Mouse (Mus musculus) liver, adult 2 months (tissue): ENCODE measurements around the gene St5. TPM values are rescaled to one million over a fixed set of nuclear protein-coding genes. Genes with fewer than 3 reads are reported as not detected.

Experiments
- DNase-seq: peaks from one replicate; pipeline ENCODE4 v3.0.0-alpha.2; 2011; ENCODE audit warnings: low read depth, low spot score; ENCODE audit errors: extremely low read depth
- H3K27ac ChIP-seq: fragments of 200-500 bp; replicated peaks from 2 replicates; pipeline ENCODE4 v1.5.1; 2012; ENCODE audit warnings: low read depth, mild to moderate bottlenecking, control low read depth, inconsistent platforms, low read length; ENCODE audit not compliant: insufficient read depth
- H3K27me3 ChIP-seq: fragments of 200-500 bp; 2 replicates; pipeline ENCODE4 v1.6.1; 2012; ENCODE audit warnings: mild to moderate bottlenecking, moderate library complexity, low read length, inconsistent platforms; ENCODE audit not compliant: control insufficient read depth, insufficient read depth
- H3K36me3 ChIP-seq: fragments of 200-500 bp; 2 replicates; pipeline ENCODE4 v1.6.1; 2012; ENCODE audit warnings: low read length, inconsistent platforms; ENCODE audit not compliant: control insufficient read depth, insufficient read depth
- H3K4me1 ChIP-seq: fragments of 200-500 bp; 2 replicates; pipeline ENCODE4 v1.6.1; 2011; ENCODE audit warnings: low read length; ENCODE audit not compliant: control insufficient read depth, insufficient read depth
- H3K4me3 ChIP-seq: fragments of 200-500 bp; 2 replicates; pipeline ENCODE4 v1.5.1; 2011; ENCODE audit warnings: low read depth, mild to moderate bottlenecking, control low read depth, low read length, moderate library complexity; ENCODE audit not compliant: insufficient read depth
- H3K79me2 ChIP-seq: fragments of 200-500 bp; 2 replicates; pipeline ENCODE4 v1.6.1; 2012; ENCODE audit warnings: inconsistent platforms, mild to moderate bottlenecking, low read length, moderate library complexity; ENCODE audit not compliant: control insufficient read depth, insufficient read depth
- H3K9ac ChIP-seq: fragments of 200-500 bp; 2 replicates; pipeline ENCODE4 v1.6.1; 2012; ENCODE audit warnings: low read depth, mild to moderate bottlenecking, control low read depth, inconsistent platforms, low read length
- CTCF ChIP-seq: fragments of 200-500 bp; IDR thresholded peaks from 2 replicates; pipeline ENCODE4 v1.5.1; 2011; ENCODE audit warnings: low read depth, low read length, control low read depth
- POLR2A ChIP-seq: fragments of 200-500 bp; IDR thresholded peaks from 2 replicates; pipeline ENCODE4 v1.6.1; 2011; ENCODE audit warnings: low read length, control low read depth; ENCODE audit not compliant: insufficient read depth; ENCODE audit errors: extremely low read depth
- WGBS: fragments of 180-500 bp; shearing (Covaris S2); methylation state at CpG from one replicate; pipeline ENCODE4 v1.1.7; 2018; 5-methylcytosine and 5-hydroxymethylcytosine counted together
- polyA plus RNA-seq: library from polyadenylated mRNA; depleted of rRNA; stranded (reverse); fragments of >200 nt; gene quantifications from 2 replicates; pipeline ENCODE4 v1.2.3, GENCODE M21; 2012
- total RNA-seq: library from RNA; depleted of rRNA; stranded (reverse); fragments of >200 nt; gene quantifications from 2 replicates; pipeline ENCODE4 v1.2.3, GENCODE M21; 2014

St5 gene
- total and polyA plus RNA-seq, 2 experiments, result 8.3 to 36.4 TPM

DNA sequence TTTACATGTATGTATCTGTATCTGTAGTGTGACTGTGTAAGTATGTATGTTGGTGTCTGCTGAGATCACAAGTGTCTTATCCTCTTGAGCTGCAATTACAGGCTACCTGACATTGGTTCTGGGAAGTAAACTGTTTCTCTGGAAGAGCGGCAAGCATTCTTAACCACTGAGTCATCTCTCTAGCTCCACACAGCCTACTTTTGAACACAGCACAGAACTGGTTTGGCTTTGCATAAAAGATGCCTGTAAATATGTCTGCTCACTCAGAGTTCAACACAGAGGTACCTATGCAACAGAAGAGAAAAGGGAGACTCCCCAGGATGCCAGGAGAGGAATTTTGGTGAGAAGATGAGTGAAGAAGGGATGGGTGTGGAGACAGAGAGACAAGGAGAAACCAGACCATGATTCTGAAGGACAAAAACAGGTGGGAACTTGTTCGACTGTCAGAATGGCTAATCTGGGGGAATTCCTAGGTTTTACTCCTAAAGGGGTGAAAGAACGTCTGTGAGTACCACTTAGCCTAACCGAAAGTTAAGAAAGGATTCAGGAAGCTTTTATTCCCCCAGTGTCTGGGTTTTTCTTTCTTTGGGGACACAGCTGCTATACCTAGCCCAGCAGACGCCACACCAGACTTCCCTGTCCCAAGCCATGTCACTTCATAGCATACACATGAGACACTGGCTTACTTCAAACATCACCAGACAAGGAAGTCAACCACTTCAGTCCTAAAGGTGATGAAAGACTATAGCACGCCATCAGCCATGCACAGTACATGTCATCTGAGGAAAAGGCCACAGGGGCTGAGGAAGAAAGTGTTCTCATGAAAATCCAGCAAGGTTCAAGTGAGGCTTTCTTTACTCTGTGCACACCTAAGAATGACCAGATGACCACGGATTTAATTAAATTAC lies 73.3 kb downstream of the St5 start:
- WGBS, result 91% methylated on average over 7 of the region's 7 CpGs
- H3K4me3 ChIP-seq, result no peak overlapping the region

DNA sequence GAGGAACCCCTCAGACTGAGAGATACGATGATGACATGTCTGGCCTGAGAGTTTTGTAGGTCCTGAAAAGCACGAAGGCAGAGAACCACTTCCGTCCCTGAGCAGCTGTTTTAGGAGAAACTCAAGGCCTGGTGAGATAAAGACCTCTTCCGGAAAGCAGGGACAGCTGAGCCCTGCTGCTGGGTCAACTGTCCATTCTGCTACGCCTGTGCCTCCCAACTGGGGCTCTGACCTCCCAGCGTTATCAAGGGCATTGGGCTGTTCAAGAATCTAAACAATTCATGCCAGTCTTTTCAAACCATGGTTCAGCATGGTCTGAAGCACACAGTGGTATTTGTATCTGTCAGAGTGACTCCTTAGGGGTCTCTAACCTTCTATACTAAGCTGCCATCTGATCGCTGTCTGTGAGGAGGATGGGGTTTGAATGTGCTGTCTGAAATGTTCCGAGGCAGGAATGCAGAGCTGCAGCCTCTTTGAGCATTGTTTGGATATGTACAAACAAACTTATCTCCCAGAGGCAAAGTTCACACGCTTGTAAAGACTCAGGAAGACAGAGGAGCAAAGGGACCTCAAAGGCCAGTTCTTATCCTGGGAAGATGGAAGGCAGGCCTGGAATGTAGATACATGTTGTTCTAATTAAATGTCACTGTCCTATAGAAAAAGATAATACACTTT lies 74.3 kb downstream of the St5 start:
- H3K36me3 ChIP-seq, result no peaks in the 10 kb centered on the region
- H3K9ac ChIP-seq, result no peak overlapping the region
- peaks cover 6% of the 10 kb centered on the region for H3K4me1 ChIP-seq
- no peak overlapping the region for H3K4me3 ChIP-seq
- TF ChIP-seq POLR2A, result no peak
- no peak for TF ChIP-seq CTCF
- no peaks in the 10 kb centered on the region for H3K27me3 ChIP-seq
- DNase-seq, result peak; percentile 58
- no peaks in the 10 kb centered on the region; the same call in 1 of the 2 replicates for H3K79me2 ChIP-seq
- H3K27ac ChIP-seq, result peak overlapping the region; percentile 22
- 24% methylated on average over 9 of the region's 9 CpGs for WGBS

More for the DNA sequence above, 73.3 kb downstream of the St5 start:
- Histone ChIP-seq H3K79me2 (no peaks in the 10 kb centered on the region; the same call in 1 of the 2 replicates), H3K4me1 (peaks cover 6% of the 10 kb centered on the region), H3K36me3 (no peaks in the 10 kb centered on the region), H3K27me3 (no peaks in the 10 kb centered on the region), H3K9ac (no peak overlapping the region), H3K27ac (no peak overlapping the region)
- no peak for DNase-seq
- TF ChIP-seq CTCF, result no peak
- no peak for TF ChIP-seq POLR2A

DNA sequence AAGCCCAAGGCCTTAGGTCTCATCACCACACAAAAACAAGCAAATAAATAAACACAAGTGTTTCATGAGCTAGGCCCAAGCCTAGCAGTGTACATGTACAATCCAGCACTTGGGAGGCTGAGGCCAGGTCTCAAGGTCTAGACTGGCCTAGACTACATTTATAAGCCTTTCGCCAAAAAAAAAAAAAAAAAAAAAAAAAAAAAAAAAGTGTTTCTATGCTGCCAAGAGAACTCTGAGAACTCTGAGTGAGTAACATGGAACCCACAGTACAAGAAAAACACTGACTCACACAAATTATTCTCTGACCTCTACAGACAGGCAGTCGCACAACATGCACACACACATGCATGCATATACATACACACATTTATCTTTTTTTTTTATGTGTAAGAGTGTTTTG lies 75.6 kb downstream of the St5 start:
- no peaks in the 10 kb centered on the region for H3K36me3 ChIP-seq
- peaks cover 6% of the 10 kb centered on the region for H3K4me1 ChIP-seq
- no peaks in the 10 kb centered on the region; the same call in 1 of the 2 replicates for H3K79me2 ChIP-seq
- no peak for TF ChIP-seq POLR2A
- no peak for TF ChIP-seq CTCF
- DNase-seq, result no peak
- H3K27me3 ChIP-seq, result no peaks in the 10 kb centered on the region
- H3K9ac ChIP-seq, result no peak overlapping the region
- no peak overlapping the region for H3K27ac ChIP-seq
- 88% methylated on average over 2 of the region's 2 CpGs for WGBS
- H3K4me3 ChIP-seq, result no peak overlapping the region

DNA sequence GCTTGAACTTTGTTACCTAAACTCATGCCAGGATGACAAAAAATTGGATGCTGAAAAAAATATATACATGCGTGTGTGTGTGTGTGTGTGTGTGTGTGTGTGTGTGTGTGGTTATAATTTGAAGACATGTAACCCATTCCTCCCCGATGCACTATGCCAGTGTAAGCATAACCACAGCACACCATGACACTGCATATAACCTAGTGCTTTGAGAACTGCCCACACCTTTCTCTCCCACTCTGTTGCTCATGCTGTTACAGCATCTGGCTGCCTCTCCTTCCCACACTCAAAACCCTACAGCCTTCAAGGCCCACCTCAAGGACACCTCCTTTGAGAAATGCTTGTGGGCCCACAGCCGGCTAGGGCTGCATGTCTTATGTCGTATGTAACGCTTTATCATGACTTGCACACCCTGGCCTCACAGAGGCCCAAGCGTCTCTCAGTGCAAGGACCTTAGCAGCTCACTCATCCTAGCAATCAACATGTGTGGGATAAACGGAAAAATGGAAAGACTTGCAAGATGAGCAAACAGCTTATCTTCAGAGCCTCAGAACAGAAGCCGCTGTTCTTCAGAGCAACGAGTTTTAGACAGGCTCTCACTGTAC lies 81.1 kb downstream of the St5 start:
- Histone ChIP-seq H3K9ac (no peak overlapping the region), H3K4me1 (0 out of 2 replicates have a peak, but pooled peaks cover 3% of the 10 kb centered on the region)

DNA sequence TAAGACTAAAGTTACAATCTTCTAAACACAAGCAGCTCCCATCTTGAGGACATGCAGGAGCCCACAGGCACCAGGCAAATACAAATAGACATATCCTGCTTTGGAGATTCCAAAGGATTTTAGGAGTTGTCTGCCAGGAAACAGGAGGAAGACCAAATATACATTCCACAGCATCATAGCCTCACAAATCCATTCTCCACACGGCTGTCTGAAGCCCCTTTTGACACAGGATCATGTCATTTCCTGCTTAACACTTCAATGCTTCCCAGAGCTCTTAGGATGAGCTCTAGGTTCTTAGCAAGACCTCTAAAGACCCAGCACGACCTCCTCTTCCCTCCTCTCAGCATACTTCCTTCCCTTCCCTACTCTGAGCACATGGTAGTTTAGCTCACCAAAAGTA lies 82.4 kb downstream of the St5 start:
- WGBS, result 72% methylated on average over 2 of the region's 2 CpGs
- Histone ChIP-seq H3K4me1 (0 out of 2 replicates have a peak, but pooled peaks cover 3% of the 10 kb centered on the region), H3K4me3 (no peak overlapping the region), H3K27ac (no peak overlapping the region), H3K9ac (no peak overlapping the region), H3K27me3 (no peaks in the 10 kb centered on the region), H3K36me3 (no peaks in the 10 kb centered on the region), H3K79me2 (no peaks in the 10 kb centered on the region; the same call in 1 of the 2 replicates)
- no peak for DNase-seq
- TF ChIP-seq CTCF (no peak), POLR2A (no peak)

More for the DNA sequence above, 81.1 kb downstream of the St5 start:
- DNase-seq, result no peak
- Histone ChIP-seq H3K36me3 (no peaks in the 10 kb centered on the region), H3K4me3 (no peak overlapping the region), H3K27me3 (no peaks in the 10 kb centered on the region), H3K79me2 (no peaks in the 10 kb centered on the region; the same call in 1 of the 2 replicates), H3K27ac (no peak overlapping the region)
- 74% methylated on average over 9 of the region's 9 CpGs for WGBS
- no peak for TF ChIP-seq CTCF
- no peak for TF ChIP-seq POLR2A
